Mouse (Mus musculus) forebrain, embryonic 14.5 days (tissue): ENCODE measurements around the gene Tnfsf14. TPM values are rescaled to one million over a fixed set of nuclear protein-coding genes. Genes with fewer than 3 reads are reported as not detected.
A peak's percentile ranks its signal among the peaks of the same experiment; 100 is the strongest.

Source experiments
- ATAC-seq: fragments of 200-750 bp; cut with Nextera tagmentation; 2 replicates; pipeline ENCODE4 v1.8.0; 2017; ENCODE audit warnings: mild to moderate bottlenecking, moderate library complexity
- DNase-seq: peaks from one replicate; pipeline ENCODE4 v3.0.0-alpha.2; 2015; ENCODE audit warnings: low spot score
- H3K27ac ChIP-seq: fragments of 300-500 bp; sonication (generic); 2 replicates; pipeline ENCODE4 v1.5.1; 2014; ENCODE audit warnings: low read depth, mild to moderate bottlenecking, control low read depth, low read length, moderate library complexity
- H3K27me3 ChIP-seq: fragments of 300-500 bp; sonication (generic); replicated peaks from 2 replicates; pipeline ENCODE4 v1.6.1; 2014; ENCODE audit warnings: low read length, control low read depth, mixed read lengths; ENCODE audit not compliant: control insufficient read depth, insufficient read depth
- H3K36me3 ChIP-seq: fragments of 300-500 bp; sonication (generic); 2 replicates; pipeline ENCODE4 v1.6.1; 2014; ENCODE audit warnings: low read length, control low read depth; ENCODE audit not compliant: control insufficient read depth, insufficient read depth
- H3K4me1 ChIP-seq: fragments of 300-500 bp; sonication (generic); 2 replicates; pipeline ENCODE4 v1.6.1; 2014; ENCODE audit warnings: antibody characterized with exemption, low read length, control low read depth; ENCODE audit not compliant: control insufficient read depth, insufficient read depth
- H3K4me2 ChIP-seq: fragments of 300-500 bp; sonication (generic); 2 replicates; pipeline ENCODE4 v1.6.1; 2014; ENCODE audit warnings: mild to moderate bottlenecking, control low read depth, low read length
- H3K4me3 ChIP-seq: fragments of 300-500 bp; sonication (generic); 2 replicates; pipeline ENCODE4 v1.5.1; 2014; ENCODE audit warnings: low read depth, low read length, control low read depth
- H3K9ac ChIP-seq: fragments of 300-500 bp; sonication (generic); 2 replicates; pipeline ENCODE4 v1.6.1; 2014; ENCODE audit warnings: mild to moderate bottlenecking, low read length, control low read depth, moderate library complexity
- H3K9me3 ChIP-seq: fragments of 300-500 bp; sonication (generic); replicated peaks from 2 replicates; pipeline ENCODE4 v1.6.1; 2016; ENCODE audit warnings: low read length, control low read depth, mixed read lengths; ENCODE audit not compliant: control insufficient read depth
- WGBS: fragments of 180-500 bp; shearing (Covaris S2); extraction: QIAGEN DNeasy Blood & Tissue Kit; methylation state at CpG from one replicate; pipeline ENCODE4 v1.1.7; 2014; 5-methylcytosine and 5-hydroxymethylcytosine counted together
- microRNA-seq: library from miRNA; unstranded; fragments of <30 nt; microRNA quantifications from one replicate; pipeline ENCODE4, GENCODE M21; 2016
- polyA plus RNA-seq: library from polyadenylated mRNA; unstranded; fragments of >200 nt; fragmentation: Nextera tagmentation; extraction: Ambion mirVana; gene quantifications from 2 replicates; pipeline ENCODE4 v1.2.1, GENCODE M21; 2014

Tnfsf14 gene
- polyA plus RNA-seq, 1 experiment from 2014 or later = not detected

GRCm38 (mm10) chr17:57148994-57149803, 44.8 kb downstream of the Tnfsf14 start, which contains the start of gene Cd70:
Gene Cd70, minus strand, starts transcription at chr17:57149777.
- Histone ChIP-seq H3K4me3 (peak within 1 kb of the TSS; percentile 26), H3K27ac (no peak within 1 kb of the TSS), H3K4me1 (no peaks in the 10 kb centered on the region), H3K4me2 (peak within 1 kb of the TSS; percentile 48), H3K27me3 (peaks cover 13% of the 10 kb centered on the region), H3K9ac (peak within 1 kb of the TSS; percentile 53), H3K9me3 (no peaks in the 10 kb centered on the region), H3K36me3 (no peaks in the 10 kb centered on the region)
- DNase-seq (no peak), ATAC-seq (no peak)
- WGBS = 3% methylated on average over 39 of the region's 39 CpGs

GRCm38 (mm10) chr17:57148343-57148742, 45.6 kb downstream of the Tnfsf14 start:
- 66% methylated on average over 4 of the region's 4 CpGs for WGBS
- Histone ChIP-seq H3K4me3 (no peak overlapping the region), H3K4me1 (no peaks in the 10 kb centered on the region), H3K9me3 (no peaks in the 10 kb centered on the region), H3K27me3 (peaks cover 13% of the 10 kb centered on the region), H3K27ac (no peak overlapping the region), H3K9ac (no peak overlapping the region), H3K4me2 (no peak overlapping the region), H3K36me3 (no peaks in the 10 kb centered on the region)
- ATAC-seq = no peak
- DNase-seq = no peak

- no peak for ATAC-seq
- WGBS = 56% methylated on average over 1 of the region's 1 CpGs
Measured at GRCm38 (mm10) chr17:57145115-57145514, 48.9 kb downstream of the Tnfsf14 start.

GRCm38 (mm10) chr17:57143704-57144103, 50.3 kb downstream of the Tnfsf14 start:
- no peak overlapping the region for H3K9ac ChIP-seq
- no peak overlapping the region for H3K4me2 ChIP-seq
- ATAC-seq = no peak
- no peaks in the 10 kb centered on the region for H3K4me1 ChIP-seq
- 86% methylated on average over 3 of the region's 3 CpGs for whole genome bisulfite sequencing
- H3K4me3 ChIP-seq = no peak overlapping the region
- no peaks in the 10 kb centered on the region for H3K36me3 ChIP-seq
- H3K27me3 ChIP-seq = peaks cover 10% of the 10 kb centered on the region
- DNase-seq = no peak
- H3K27ac ChIP-seq = no peak overlapping the region
- H3K9me3 ChIP-seq = no peaks in the 10 kb centered on the region

More at GRCm38 (mm10) chr17:57145115-57145514, 48.9 kb downstream of the Tnfsf14 start:
- Histone ChIP-seq H3K4me1 (no peaks in the 10 kb centered on the region), H3K27ac (no peak overlapping the region), H3K9ac (no peak overlapping the region), H3K27me3 (peaks cover 13% of the 10 kb centered on the region), H3K4me3 (no peak overlapping the region), H3K4me2 (no peak overlapping the region), H3K36me3 (no peaks in the 10 kb centered on the region), H3K9me3 (no peaks in the 10 kb centered on the region)
- no peak for DNase-seq

- no peak for DNase-seq
- WGBS = 84% methylated on average over 3 of the region's 3 CpGs
- Histone ChIP-seq H3K9me3 (no peaks in the 10 kb centered on the region), H3K27ac (no peak overlapping the region), H3K4me1 (no peaks in the 10 kb centered on the region), H3K4me3 (no peak overlapping the region), H3K27me3 (no peaks in the 10 kb centered on the region), H3K4me2 (no peak overlapping the region), H3K9ac (no peak overlapping the region), H3K36me3 (no peaks in the 10 kb centered on the region)
- ATAC-seq = no peak
Measured at GRCm38 (mm10) chr17:57139708-57140107, 54.3 kb downstream of the Tnfsf14 start.

Small RNA genes lying within 50 kb of the gene (microRNA-seq; reads per million reads assigned to microRNA genes)
- gene Mir6978 = not detected

Other genes with a start within 250 kb of the Tnfsf14 start
- gene Acer1, start 212.1 kb downstream of the Tnfsf14 start, polyA plus RNA-seq = not detected in 2 replicates
- gene Clpp, start 203.9 kb downstream of the Tnfsf14 start, polyA plus RNA-seq = 173 and 209 TPM in 2 replicates
- gene Alkbh7, start 196.8 kb downstream of the Tnfsf14 start, polyA plus RNA-seq = 41.9 and 44.8 TPM in 2 replicates
- gene Pspn, start 194.2 kb downstream of the Tnfsf14 start, polyA plus RNA-seq = 0.70 TPM in 2 replicates
- gene Gtf2f1, start 182.9 kb downstream of the Tnfsf14 start, polyA plus RNA-seq = 70.7 and 78.9 TPM in 2 replicates
- gene Gm17949, start 182.7 kb downstream of the Tnfsf14 start, polyA plus RNA-seq = 0.14 and 0.37 TPM in 2 replicates
- 24.6 and 26.0 TPM in 2 replicates for gene Khsrp, start 162.7 kb downstream of the Tnfsf14 start, polyA plus RNA-seq
- not detected in 2 replicates for gene Slc25a41, start 152.5 kb downstream of the Tnfsf14 start, polyA plus RNA-seq
- 1.9 and 2.0 TPM in 2 replicates for gene Crb3, start 135.1 kb downstream of the Tnfsf14 start, polyA plus RNA-seq
- 25.7 and 27.2 TPM in 2 replicates for gene Slc25a23, start 134.3 kb downstream of the Tnfsf14 start, polyA plus RNA-seq
- gene Dennd1c, start 115.7 kb downstream of the Tnfsf14 start, polyA plus RNA-seq = 3.6 and 4.1 TPM in 2 replicates
- gene Tubb4a, start 106.4 kb downstream of the Tnfsf14 start, polyA plus RNA-seq = 229 and 249 TPM in 2 replicates
- 6.7 and 7.7 TPM in 2 replicates for gene Tnfsf9, start 88.9 kb downstream of the Tnfsf14 start, polyA plus RNA-seq
- gene Cd70, start 44.4 kb downstream of the Tnfsf14 start, polyA plus RNA-seq = 0.27 and 0.50 TPM in 2 replicates
- gene C3, start 34.0 kb upstream of the Tnfsf14 start, polyA plus RNA-seq = 0.71 and 0.90 TPM in 2 replicates
- 19.3 and 19.6 TPM in 2 replicates for gene Gpr108, start 54.3 kb upstream of the Tnfsf14 start, polyA plus RNA-seq
- 10.4 and 11.8 TPM in 2 replicates for gene Trip10, start 55.3 kb upstream of the Tnfsf14 start, polyA plus RNA-seq
- 0.95 and 1.2 TPM in 2 replicates for gene Vav1, start 84.9 kb upstream of the Tnfsf14 start, polyA plus RNA-seq
- gene Adgre1, start 164.5 kb upstream of the Tnfsf14 start, polyA plus RNA-seq = 3.8 and 5.3 TPM in 2 replicates